Mouse (Mus musculus): ENCODE measurements at regions not wholly inside any gene's neighbourhood (a gene's known extent, or its start where the extent isn't known, plus 50 kb on each side); places are given as distances from the start of the nearest gene placed in this dataset.

DNA sequence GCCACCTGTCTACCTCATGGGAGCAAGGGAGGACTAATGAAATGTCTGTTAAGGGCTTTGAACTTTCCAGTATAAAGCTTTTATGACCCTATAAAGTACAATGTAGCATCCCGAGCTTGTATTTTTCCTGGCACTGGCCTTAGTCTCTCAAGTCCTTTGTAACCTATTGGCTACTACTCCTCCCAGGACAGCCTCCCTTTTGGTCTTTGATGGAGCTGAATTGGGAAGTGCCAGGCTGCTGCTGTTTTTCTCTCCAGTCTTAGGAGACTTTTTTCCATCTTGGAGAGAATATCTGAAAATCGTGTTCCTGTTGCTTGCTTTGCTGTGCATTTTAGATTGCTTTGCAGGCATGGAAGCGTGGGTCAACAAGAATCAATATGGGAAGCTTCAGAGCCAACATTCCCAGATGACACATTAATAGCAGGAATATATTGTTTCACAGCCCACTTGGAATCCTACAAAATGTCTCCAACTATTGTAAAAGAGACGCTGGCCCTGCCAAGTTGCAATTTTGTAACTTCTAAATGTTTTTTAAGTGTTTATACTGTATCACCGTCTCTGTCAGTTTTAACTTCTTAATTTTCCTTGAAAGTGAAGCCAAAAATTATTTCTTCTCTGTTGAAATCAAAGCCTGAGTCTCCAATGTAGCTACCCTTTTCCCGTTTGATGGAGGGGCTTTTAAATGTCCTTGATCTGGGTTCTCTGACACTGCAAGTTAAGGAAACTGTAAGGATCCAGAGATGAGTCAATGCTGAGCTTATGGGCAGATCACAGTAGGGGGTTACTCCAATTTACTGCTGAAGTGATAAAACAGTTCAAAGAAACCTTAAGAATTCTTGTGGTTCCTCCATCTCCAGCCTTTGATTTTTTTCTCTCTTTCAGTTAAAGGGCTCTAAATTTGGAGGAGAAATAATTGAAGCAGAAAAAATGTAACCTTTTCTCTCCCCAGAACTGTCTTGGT lies 603.3 kb downstream of the Ptprc start:
- ATAC-seq (ENCODE audit: low TSS enrichment): no peak

DNA sequence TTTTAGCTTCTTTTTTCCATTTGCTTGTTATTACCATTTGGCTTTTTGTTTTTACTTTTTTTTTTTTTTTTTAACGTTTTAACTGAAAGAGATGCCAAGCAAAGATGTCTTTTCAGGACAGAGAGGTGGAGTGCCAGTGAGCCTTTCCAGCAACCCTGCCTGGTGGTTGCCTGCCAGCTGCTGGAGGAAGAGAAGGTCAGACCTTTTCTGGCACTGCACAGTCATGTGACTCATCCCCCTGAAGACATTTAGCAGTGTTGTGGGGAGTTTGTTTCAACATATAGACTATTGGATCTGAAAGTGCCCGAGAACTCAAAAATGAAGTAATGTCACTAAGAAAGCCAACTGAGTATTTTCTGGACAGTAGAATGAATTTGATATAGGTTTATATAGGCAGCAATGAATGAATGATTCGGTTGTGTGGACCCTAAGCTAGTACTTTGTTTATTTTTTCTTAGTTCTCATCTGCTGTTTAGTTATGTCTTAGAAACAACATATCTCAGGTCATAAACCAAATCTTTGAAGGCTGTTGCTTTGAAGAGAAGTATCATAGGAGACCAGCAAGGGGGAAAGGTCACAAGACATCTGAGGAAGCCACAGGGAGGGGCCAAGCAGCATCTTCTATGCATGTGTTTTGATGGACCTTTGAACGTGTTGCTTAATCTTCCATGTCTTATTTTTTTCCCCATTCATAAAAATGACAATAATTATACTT lies 604.2 kb downstream of the Ptprc start:
- ATAC-seq (ENCODE audit: low TSS enrichment): no peak

DNA sequence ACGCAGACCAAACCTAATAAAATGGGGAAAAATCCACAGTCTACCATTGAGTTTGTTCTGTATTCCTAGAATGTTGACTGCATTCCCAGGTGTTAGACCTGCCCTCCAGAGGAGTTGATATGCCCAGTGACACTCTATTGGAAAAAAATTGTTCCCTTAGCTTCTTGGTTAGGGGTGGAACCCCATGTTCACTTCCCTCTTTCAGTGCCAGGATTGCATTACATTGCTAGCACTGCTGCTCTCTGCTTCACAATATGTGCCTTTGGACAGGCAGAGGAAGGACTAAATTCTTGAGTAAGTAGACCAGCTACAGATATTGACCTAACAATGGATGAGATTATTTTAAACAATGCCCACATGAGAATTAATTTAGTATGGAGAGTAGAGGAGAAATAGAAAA lies 607.3 kb upstream of the Nr5a2 start:
- no peak for ATAC-seq (ENCODE audit: low TSS enrichment)

DNA sequence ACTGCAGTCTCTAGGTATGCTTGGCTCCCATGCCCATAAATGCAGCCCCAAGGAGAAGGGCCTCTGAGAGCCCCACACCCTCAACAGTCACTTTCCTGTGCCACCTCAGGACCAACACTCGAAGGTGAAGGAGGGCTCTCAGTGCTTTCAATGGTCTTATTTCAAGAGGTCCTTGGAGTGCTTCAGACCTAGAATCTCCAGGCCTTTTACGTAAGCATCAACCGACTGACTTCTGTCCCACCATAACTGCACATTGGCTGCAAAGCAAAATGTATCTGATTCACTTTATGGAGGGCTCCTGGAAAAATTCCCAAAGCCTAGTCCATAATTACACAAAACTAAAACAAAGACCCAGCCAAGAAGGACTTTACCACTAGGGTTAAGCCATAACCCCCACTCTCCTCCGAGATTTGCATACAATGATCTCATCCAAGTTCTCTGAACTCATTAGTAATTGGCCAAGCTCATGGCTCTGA lies 605.4 kb upstream of the Nr5a2 start:
- no peak for ATAC-seq (ENCODE audit: low TSS enrichment)

DNA sequence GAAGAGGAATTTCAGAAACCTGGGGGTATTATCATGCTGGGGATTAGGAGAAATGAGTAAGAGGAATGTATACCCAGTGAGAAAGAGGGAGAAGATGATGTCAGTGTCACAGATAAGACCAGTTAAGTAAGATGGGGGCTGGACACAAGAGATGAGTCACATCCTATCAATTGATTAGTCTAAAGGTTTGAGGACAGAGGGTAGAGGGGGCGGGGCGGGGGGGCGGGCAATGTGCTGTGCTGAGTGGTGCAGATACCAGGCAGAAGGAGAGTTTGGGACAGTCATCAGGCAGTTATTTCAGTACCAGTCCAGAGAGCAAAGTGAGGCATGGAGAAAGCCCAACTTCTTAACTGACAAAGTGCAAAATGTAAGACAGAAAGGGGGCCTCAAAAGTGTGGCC lies 601.4 kb upstream of the Nr5a2 start:
- ATAC-seq (ENCODE audit: low TSS enrichment): no peak

DNA sequence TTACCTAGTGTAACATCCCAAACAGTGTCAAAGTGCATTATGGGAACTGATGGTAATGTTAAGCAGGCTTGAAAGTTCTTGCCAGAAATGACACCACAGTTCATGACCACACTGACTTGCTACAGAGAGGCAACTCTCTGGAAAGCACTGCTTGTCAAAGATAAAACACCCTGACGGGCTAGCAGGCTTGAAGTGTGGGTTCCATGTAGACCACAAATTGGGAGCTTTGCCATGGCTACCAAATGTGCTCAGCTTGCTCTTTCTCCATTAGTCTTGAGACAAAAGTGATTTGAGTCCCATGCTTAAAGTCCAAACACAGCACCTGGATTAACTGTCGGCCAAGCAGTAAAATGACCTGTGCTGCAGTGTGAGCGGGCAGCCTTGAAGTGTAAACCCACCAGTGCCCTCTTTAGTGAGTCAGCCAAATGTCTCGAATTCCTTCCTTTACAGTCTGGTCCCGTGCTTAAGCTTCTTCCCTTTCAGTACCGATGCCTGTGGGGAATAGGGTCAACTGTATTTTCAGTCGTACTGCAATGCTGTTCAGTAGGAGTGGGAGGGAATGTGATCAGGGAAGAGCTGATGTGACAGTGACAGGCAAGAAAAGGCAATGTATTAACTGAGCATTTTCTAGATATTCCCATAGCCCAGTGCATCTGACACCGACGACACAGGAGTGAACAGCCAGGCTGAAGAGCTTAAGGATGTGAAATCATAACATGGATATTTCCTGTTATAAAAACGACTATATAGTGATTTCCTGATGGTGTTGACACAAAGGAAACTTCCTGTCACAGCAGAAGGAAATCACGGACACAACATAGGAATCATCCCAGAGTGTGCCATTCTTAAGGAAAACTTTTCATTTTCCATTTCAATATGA lies 600.4 kb upstream of the Nr5a2 start:
- ATAC-seq (ENCODE audit: low TSS enrichment): no peak

DNA sequence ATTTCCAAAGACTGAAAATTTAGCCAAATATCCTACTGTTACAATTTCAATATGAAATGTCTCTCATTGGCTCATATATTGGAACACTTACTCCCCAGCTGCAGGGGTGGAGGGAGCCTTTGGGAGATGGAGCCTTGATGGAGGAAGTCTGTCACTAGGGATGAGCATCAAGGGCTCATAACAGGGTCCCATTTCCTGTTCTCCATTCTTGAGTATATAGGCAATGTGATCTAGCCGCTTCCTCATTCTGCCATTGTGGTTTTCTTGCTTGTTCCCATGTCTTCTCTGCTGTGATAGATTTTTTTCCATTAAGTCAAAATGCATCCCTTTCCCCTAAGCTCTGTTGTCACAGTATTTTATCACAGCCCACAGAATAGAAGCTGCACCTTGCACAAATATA lies 589.4 kb upstream of the Nr5a2 start:
- ATAC-seq (ENCODE audit: low TSS enrichment): no peak

DNA sequence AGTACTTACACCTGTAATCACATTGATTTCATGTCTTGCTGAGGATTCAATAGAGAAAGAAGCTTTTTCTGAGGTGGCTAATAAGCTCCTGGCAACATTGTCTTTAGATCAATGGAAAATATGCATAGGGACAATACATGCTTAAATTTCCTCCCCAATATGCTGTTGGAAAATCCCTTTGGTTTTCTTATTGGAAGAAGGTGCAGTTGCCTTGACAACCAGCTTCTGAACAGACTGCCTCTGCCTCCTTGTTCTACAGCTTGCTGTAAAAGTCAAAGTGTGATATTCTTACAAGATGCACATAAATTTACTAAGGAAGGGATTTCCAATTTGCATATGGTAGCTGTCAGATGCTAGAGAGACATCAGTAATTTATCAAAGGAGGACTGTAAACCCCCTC lies 585.4 kb upstream of the Nr5a2 start:
- ATAC-seq (ENCODE audit: low TSS enrichment): peak; percentile 96

DNA sequence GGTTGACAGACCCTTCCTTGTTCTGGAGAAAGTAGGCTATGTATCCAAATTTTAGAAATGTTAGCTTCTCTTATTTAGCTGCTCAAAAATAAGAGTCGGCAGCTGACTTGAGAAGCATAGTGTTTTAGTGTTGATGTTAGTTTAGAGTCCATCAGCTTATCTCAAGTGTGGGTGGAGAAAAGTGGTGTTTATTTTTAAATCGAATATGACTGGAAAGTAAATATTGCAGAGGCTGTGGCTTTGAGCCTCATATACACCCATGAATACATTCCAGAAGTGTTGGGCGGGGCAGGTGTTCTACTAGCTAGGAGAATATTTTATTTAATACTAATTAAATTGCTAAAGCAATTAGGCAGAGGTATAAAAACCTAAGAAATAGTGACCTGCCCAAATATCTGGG lies 583.6 kb upstream of the Nr5a2 start:
- ATAC-seq (ENCODE audit: low TSS enrichment): no peak

DNA sequence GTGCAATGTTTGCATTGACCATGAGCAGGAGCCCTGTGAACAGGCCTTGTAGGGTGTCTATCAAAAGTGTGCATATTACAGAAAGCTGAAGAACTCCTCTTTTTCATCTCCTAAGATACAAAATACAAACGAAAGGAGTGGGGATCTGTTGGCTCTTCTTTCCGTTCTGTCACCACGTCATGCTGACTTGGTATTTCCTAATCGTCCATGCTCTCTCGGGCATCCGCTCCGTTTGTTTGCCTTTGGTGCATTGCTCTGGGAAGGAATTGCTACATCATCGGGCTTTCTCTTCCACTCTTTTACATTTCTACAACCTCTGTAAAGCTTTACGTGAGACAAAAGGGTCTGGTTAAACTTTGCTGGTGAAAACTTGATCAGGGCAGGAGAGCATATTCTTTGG lies 581.2 kb upstream of the Nr5a2 start:
- ATAC-seq (ENCODE audit: low TSS enrichment): no peak

DNA sequence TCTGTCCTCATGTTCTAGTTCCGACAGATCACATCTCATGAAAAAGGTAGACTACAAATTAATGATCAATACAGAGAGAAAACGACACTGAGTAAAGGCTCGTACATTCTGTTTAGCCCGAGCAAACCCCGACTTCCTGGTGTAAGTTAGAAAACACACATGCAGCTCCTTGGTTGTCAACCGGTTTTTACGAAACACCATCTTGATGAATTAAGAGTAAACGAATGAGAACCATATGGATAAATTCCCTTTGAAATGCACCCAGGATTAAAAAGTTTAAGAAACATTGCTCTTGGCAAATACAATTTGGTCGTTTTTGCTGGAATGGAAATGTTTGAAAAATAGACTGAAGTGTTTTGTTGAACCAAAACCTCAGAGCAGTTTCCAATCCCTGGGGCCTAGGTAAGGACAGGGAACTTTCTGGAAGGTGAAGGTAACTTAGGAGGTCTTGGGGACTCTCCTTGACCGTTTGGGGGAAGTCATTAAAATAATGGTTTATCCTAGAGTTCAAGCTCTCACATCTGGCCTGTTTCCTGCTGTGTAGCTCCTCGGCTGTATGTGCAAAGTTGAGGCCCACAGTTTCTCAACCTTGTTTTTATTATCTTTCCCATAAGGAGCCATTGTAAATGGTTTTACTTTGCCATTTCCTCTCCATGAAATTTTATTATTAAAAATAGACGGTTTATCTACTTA lies 579.3 kb upstream of the Nr5a2 start:
- no peak; the same call in 1 of the 2 replicates for ATAC-seq (ENCODE audit: low TSS enrichment)

DNA sequence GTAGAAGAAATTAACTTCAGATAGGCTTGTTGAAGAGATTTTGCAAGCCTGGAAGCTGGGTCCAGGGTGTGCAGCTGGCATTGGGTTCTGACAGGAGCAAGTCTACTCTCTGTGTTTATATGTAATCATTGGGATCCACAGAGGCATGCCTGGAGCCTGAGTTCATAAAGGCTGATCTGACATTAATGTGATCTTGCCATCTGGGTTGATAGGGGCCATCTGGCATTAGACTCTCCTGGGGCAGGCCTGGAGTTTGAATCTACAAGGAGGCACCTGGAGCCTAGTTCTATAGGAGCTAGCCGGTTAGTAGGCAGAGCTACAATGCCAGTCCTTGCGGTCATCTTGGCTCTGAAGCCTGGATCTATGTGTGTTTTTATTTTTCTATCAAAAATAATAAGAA lies 554.5 kb upstream of the Nr5a2 start:
- ATAC-seq (ENCODE audit: low TSS enrichment): no peak

DNA sequence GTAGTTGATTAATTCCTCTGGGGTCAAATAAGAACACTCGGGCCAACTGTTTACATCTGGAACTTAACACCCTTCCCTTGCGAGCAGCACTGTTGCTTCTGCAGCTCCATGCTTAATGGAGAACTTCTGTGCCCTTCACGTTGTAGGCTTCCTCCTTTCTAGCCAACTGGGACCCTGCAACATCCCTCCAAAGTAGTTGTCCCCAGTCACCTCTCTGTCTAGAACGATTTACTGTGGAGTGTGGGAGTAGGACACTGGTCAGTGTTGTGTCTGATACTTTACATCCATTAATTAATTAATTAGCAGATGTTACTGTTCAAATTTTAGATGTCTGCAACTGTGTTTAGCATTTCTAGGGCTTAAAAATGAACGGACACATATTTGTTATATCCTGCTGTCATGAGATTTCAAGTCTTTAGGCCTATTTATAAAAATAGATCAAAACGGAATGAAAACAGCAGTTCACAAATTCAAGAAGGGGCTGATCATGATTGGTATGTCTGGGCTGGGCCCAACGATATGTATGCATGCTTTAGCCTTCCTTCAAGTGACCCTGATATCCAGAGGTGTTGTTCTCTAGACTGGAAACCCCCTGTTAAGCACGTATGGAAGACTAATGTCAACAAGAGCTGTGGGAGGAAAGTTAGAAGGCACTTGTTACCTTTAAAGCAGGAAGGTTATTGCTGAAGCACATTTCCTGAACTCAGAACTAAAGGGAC lies 543.6 kb upstream of the Nr5a2 start:
- no peak for ATAC-seq (ENCODE audit: low TSS enrichment)

DNA sequence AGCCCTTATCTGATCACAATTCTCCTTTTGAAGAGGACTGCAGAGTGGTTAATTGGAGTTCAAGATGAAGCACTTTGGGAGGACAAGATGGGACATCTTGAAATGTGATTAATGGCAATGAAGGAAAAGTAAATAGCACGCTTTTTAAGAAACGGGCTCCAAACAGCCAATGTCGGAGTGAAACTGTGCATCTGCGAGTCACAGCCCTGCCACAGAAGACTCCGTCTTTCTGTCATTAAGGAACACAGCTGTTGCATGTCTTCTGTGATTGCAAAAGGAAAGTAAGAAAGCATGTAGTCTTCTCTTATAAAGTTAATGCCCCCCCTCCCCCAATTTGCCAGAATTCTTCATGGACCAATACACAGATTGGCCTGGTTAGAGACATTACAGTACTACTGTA lies 528.0 kb upstream of the Nr5a2 start:
- ATAC-seq (ENCODE audit: low TSS enrichment): no peak

DNA sequence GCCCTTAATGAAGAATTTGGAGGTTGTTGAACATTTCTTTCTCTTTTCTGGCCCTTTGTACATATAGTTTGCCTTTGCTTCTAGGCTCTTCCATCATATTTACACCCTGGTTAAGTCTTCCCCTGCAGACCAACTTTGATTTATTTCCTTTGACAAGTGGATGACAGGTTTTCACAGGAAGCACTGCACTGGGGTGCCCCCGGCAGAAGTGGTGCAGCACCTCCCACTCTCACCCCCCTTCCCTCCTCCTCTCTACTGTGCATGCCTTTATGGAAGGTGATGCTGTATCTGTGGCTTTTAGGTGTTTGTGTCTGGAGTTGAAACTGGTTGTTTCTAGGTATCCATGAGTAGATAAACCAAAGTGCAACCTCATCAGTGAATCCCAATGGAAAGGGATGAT lies 518.2 kb upstream of the Nr5a2 start:
- ATAC-seq (ENCODE audit: low TSS enrichment): no peak

DNA sequence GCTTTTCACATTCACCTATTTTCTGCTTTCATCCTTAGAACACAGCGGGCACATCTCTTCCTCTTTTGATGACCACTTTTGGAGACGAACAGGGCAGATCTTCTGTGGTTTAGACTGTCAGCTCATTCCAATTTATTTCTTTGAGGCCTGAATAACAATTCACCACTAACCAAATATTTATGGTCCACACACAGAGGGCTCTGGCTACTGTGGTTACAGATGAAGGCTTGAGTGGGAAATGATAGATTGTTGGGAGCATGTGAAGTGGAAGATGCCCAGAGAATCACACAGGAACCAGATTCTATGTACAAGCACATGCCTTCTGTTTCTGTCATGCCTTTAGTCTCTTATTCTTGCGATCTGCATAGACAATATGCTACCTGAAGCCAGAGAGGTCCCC lies 517.0 kb upstream of the Nr5a2 start:
- ATAC-seq (ENCODE audit: low TSS enrichment): no peak

DNA sequence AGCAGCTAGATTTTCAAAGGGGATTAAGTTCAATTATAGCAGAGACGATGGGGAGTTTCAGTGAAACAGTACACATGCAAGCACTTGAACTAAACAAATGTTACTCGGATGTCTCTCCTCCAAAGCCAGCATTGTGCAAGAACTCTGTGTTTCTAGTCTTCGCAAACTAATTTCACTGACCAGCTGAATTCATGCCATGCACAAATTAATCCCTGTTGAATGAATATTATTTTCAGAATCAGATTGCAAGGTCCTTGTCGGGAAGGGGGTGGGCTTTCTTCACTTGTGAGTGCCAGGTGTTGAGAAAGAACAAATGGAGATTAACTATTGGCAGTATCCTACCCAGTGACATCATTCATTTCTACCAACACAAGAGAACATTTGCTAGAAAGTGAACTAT lies 514.6 kb upstream of the Nr5a2 start:
- ATAC-seq (ENCODE audit: low TSS enrichment): no peak

DNA sequence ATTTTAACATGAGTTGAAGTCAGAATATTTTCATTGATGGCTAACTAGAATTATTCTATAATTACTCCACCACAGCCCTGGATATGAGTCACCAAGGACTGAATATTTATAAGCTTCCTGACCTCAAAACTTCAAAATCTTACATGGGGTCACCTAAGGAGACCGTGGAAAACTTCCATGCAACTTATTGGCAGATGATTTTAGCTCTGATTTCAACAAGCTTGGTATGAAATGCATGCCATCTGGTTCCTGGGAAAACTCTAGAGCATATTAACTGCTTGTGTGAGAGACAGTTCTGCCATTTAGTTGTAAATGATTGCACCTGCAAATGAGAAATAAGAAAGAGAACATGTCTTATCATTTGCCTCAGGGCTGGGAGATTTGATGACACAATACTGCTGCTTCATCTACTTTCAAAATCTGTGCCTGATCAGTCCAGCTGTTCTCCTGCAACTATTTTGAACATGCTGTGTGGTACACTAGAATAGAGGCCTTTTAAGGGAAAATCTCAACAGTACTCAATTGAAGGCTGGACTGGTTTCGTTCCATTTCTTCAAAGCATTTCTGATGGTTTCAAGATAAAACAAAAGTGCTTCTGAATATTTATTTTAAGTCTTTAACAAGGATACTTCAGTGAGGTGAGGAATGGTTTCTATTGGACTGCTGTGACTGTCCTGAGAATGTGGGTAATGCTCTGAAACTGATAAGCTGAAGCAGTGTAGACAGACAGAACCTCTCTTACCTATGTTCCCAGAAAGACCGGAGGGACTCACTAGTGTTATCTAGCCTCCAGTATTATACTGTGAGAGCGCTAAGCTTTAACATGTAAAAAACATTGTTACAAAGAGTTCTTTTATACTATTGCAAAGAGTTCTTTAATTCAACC lies 513.8 kb upstream of the Nr5a2 start:
- peak; percentile 94 for ATAC-seq (ENCODE audit: low TSS enrichment)

DNA sequence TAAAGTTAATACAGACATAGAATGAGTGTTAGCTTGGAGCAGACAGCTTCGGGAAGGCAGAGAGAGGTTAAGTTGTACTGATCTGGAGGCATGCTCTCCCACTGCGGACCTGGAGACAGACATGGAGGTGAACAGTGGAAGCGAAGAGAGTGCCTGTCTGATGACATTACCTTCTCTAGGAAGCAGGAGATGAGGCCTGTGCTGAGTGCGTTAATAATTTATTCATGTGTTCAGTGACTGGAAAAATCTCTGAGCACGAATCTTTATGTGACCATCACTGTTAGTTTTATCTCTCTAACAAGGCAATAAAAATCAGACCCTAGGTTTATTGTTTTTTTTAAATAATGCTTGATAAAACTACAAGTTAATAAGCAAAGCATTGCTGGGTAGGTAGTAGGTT lies 504.7 kb upstream of the Nr5a2 start:
- no peak for ATAC-seq (ENCODE audit: low TSS enrichment)

DNA sequence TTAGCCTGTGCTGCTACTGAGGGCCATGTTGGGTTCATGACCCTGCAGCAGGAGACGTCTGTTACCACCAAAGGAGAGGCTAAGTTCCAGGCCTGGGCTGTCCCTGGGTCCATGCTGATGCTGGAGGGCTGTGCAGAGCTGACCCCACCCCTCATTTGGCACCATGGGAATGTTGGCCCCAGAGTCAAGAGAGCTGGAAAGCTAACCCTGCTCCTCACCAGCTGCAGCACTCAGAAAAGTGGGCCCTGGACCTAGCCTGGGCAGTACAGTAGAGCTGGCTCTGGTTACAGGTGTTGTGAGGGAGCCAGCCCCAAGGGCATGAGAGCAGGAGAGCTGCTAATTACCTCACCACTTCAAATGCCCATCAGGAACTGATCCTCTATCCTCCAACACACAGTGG lies 500.9 kb upstream of the Nr5a2 start:
- ATAC-seq (ENCODE audit: low TSS enrichment): no peak

All from frontal cortex, adult (tissue).